Mouse (Mus musculus) lung, adult 2 months (tissue): ENCODE measurements at regions not wholly inside any gene's neighbourhood (a gene's known extent, or its start where the extent isn't known, plus 50 kb on each side); places are given as distances from the start of the nearest gene placed in this dataset.

Experiments used
- DNase-seq: peaks from one replicate; pipeline ENCODE4 v3.0.0; 2022
- H3K4me1 ChIP-seq: fragments of 200-500 bp; 2 replicates; pipeline ENCODE4 v1.6.1; 2011; ENCODE audit warnings: low read length; ENCODE audit not compliant: control insufficient read depth, insufficient read depth
- H3K4me3 ChIP-seq: fragments of 200-500 bp; replicated peaks from 2 replicates; pipeline ENCODE3; 2011; ENCODE audit warnings: low read depth, mild to moderate bottlenecking, control low read depth, low read length; ENCODE audit errors: extremely low read depth
- CTCF ChIP-seq: fragments of 200-500 bp; IDR thresholded peaks from 2 replicates; pipeline ENCODE4 v1.5.1; 2011; ENCODE audit warnings: mild to moderate bottlenecking, low read length, control low read depth; ENCODE audit not compliant: insufficient read depth
- POLR2A ChIP-seq: fragments of 200-500 bp; IDR thresholded peaks from 2 replicates; pipeline ENCODE4 v1.6.1; 2011; ENCODE audit warnings: low read depth, mild to moderate bottlenecking, control low read depth, low read length, borderline replicate concordance; ENCODE audit errors: extremely low read depth
- WGBS: fragments of 180-500 bp; shearing (Covaris S2); methylation state at CpG from one replicate; pipeline ENCODE4 v1.1.7; 2018; 5-methylcytosine and 5-hydroxymethylcytosine counted together

- WGBS = 82% methylated on average over 6 of the region's 6 CpGs
- no peaks in the 10 kb centered on the region for H3K4me1 ChIP-seq
These were observed 231.5 kb downstream of the Mycn start for GRCm38 (mm10) chr12:12710184-12710609.

GRCm38 (mm10) chr12:12708954-12709523 lies 232.7 kb downstream of the Mycn start:
- Histone ChIP-seq H3K4me1 (no peaks in the 10 kb centered on the region), H3K4me3 (no peak overlapping the region)
- no peak for DNase-seq
- TF ChIP-seq CTCF = no peak
- TF ChIP-seq POLR2A = no peak
- WGBS = 41% methylated on average over 14 of the region's 14 CpGs

More at GRCm38 (mm10) chr12:12710184-12710609, 231.5 kb downstream of the Mycn start:
- DNase-seq = no peak
- H3K4me3 ChIP-seq = no peak overlapping the region
- TF ChIP-seq POLR2A (no peak), CTCF (no peak)

GRCm38 (mm10) chr12:12706326-12706920 lies 235.3 kb downstream of the Mycn start:
- no peak for DNase-seq
- H3K4me1 ChIP-seq = no peaks in the 10 kb centered on the region
- no peak for TF ChIP-seq CTCF
- no peak for TF ChIP-seq POLR2A
- 90% methylated on average over 14 of the region's 14 CpGs for WGBS
- H3K4me3 ChIP-seq = no peak overlapping the region

GRCm38 (mm10) chr12:12701735-12702134 lies 240.0 kb downstream of the Mycn start:
- DNase-seq = no peak
- Histone ChIP-seq H3K4me3 (no peak overlapping the region), H3K4me1 (no peaks in the 10 kb centered on the region)
- no peak for TF ChIP-seq POLR2A
- 47% methylated on average over 3 of the region's 3 CpGs for WGBS

GRCm38 (mm10) chr12:12701060-12701667 lies 240.6 kb downstream of the Mycn start:
- H3K4me3 ChIP-seq = no peak overlapping the region
- 85% methylated on average over 7 of the region's 7 CpGs for WGBS
- TF ChIP-seq CTCF = no peak
- TF ChIP-seq POLR2A = no peak
- DNase-seq = no peak
- no peaks in the 10 kb centered on the region for H3K4me1 ChIP-seq

- DNase-seq = no peak
- WGBS = 35% methylated on average over 29 of the region's 29 CpGs
- TF ChIP-seq CTCF = no peak
- TF ChIP-seq POLR2A = no peak
- H3K4me3 ChIP-seq = no peak overlapping the region
- H3K4me1 ChIP-seq = no peaks in the 10 kb centered on the region
These were observed 247.6 kb downstream of the Mycn start for GRCm38 (mm10) chr12:12693838-12694777.

- no peaks in the 10 kb centered on the region for H3K4me1 ChIP-seq
- DNase-seq = no peak
- WGBS = 59% methylated on average over 2 of the region's 2 CpGs
- no peak for TF ChIP-seq POLR2A
- no peak for TF ChIP-seq CTCF
- no peak overlapping the region for H3K4me3 ChIP-seq
These were observed 254.3 kb downstream of the Mycn start for GRCm38 (mm10) chr12:12687376-12687775.

GRCm38 (mm10) chr12:12685217-12685522 lies 256.5 kb downstream of the Mycn start:
- TF ChIP-seq CTCF (no peak), POLR2A (no peak)
- H3K4me1 ChIP-seq = 0 out of 2 replicates have a peak, but pooled peaks cover 2% of the 10 kb centered on the region
- no peak for DNase-seq
- 41% methylated on average over 7 of the region's 7 CpGs for WGBS
- no peak overlapping the region for H3K4me3 ChIP-seq

GRCm38 (mm10) chr12:12684481-12685216 lies 257.1 kb downstream of the Mycn start:
- TF ChIP-seq POLR2A (no peak), CTCF (no peak)
- DNase-seq = no peak
- H3K4me1 ChIP-seq = 0 out of 2 replicates have a peak, but pooled peaks cover 2% of the 10 kb centered on the region
- H3K4me3 ChIP-seq = no peak overlapping the region
- WGBS = 43% methylated on average over 16 of the region's 16 CpGs
